Mouse (Mus musculus) testis, adult 2 months (tissue): ENCODE data around the gene Tex26.

Experiments used
- CTCF ChIP-seq: fragments of 200-500 bp; IDR thresholded peaks from 2 replicates; pipeline ENCODE4 v1.5.1; 2012; ENCODE audit warnings: low read depth, mild to moderate bottlenecking, inconsistent platforms, low read length, moderate library complexity; ENCODE audit not compliant: control insufficient read depth, insufficient read depth, insufficient replicate concordance
- POLR2A ChIP-seq: fragments of 200-500 bp; IDR thresholded peaks from 2 replicates; pipeline ENCODE4 v1.6.1; 2012; ENCODE audit warnings: low read depth, mild to moderate bottlenecking, inconsistent platforms, low read length, moderate library complexity; ENCODE audit not compliant: control insufficient read depth

DNA sequence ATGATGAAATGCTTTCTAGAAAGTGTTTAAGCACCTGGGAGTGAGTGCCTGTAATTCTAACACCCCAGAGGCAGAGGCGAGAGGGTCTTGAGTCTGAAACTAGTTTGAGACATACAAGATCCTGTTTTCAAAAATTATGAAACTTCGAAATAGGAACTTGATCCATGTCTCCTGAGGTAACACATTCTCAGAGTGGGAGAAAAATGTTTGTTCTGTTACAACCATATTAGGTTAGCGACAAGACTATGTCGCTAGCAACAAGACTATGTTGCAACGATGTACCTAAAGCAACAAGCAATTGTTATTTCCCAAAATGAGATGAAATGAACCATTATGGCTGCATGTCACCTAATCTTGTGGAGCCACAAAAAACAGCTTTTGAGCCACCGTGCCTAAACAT, 46.0 kb downstream of the Tex26 start:
- TF ChIP-seq POLR2A (no peak), CTCF (no peak)
